Mouse (Mus musculus): ENCODE results near the gene Nrip1. TPM values are rescaled to one million over a fixed set of nuclear protein-coding genes. Genes with fewer than 3 reads are reported as not detected.

Gene Nrip1
- polyA plus RNA-seq, 1 experiment from 2014 or later, result 32.1 TPM

DNA sequence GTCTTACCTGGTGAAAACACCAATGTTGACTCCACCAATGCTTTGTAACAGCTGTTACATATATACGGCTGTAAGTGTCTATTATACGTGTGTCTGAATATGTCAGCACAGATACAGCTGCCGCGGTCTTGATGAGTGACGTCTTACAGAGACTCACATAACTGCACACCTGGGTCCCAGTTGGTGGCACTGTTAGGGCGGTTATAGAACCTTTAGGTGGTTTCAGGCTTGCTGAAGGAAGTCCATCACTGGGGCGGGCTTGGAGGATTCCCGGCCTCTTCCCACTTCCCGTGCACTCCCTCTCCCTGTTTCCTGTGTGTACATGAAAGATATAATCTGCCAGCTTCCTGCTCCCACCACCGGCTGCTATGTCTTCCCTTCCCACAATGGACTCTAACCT is 34.4 kb downstream of the Nrip1 start:
- Histone ChIP-seq H3K4me2 (no peak overlapping the region), H3K27ac (no peak overlapping the region), H3K4me1 (no peaks in the 10 kb centered on the region), H3K9ac (no peak overlapping the region), H3K27me3 (no peaks in the 10 kb centered on the region), H3K36me3 (replicated peaks) (peaks cover 7% of the 10 kb centered on the region), H3K9me3 (0 out of 2 replicates have a peak, but pooled peaks cover 4% of the 10 kb centered on the region), H3K4me3 (replicated peaks) (no peak overlapping the region)
- WGBS, result 93% methylated on average over 10 of the region's 10 CpGs
- ATAC-seq (ENCODE audit: low FRiP score), result no peak

DNA sequence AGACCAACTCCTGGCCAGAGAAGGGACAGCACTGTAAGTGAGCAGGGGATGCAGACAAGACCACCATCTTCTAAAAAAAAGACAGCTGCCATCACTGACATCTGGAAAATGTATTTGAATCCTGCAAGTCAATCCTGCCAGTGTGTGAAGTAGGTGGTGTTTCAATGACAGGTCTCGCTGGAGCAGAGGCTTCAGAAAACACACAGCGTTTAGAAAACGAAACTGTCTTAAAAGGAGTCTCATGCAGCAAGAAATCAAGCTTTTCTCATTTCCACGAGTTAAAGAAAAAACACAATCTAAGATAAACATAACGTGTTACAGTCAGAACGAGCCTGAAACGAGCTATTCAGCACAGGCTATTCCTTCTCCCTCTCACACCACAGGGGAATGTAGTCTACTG is 36.3 kb downstream of the Nrip1 start:
- 91% methylated on average over 7 of the region's 7 CpGs for WGBS

DNA sequence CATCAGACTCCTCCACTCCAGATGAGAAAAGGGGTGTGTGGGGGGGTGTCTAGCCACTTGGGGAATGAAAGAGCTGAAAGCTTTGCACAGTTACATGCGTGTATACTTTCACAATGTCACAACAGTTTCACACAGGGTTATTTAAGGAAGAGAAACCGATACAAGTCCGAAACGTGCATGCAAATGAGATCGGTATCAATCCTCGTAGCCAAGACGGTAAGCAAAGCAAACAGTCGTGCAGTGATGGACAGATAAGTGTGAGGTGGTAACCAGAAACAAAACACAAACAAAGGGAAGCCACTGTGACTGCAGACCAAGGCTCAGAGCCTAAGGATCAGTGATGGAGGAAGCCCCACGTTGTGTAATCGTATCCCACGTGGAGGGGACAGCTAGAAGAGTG is 36.7 kb downstream of the Nrip1 start:
- Histone ChIP-seq H3K27me3 (no peaks in the 10 kb centered on the region), H3K9ac (no peak overlapping the region), H3K4me3 (replicated peaks) (no peak overlapping the region), H3K36me3 (replicated peaks) (no peaks in the 10 kb centered on the region), H3K4me1 (peaks cover 4% of the 10 kb centered on the region; the same call in 1 of the 2 replicates), H3K4me2 (no peak overlapping the region), H3K27ac (no peak overlapping the region), H3K9me3 (no peaks in the 10 kb centered on the region)
- ATAC-seq (ENCODE audit: low FRiP score), result no peak
- 92% methylated on average over 11 of the region's 11 CpGs for WGBS

More for the DNA sequence above, 36.3 kb downstream of the Nrip1 start:
- H3K4me2 ChIP-seq, result no peak overlapping the region
- H3K36me3 ChIP-seq (replicated peaks), result no peaks in the 10 kb centered on the region
- no peaks in the 10 kb centered on the region for H3K27me3 ChIP-seq
- H3K4me1 ChIP-seq, result peaks cover under 1% of the 10 kb centered on the region; the same call in 1 of the 2 replicates
- ATAC-seq (ENCODE audit: low FRiP score), result no peak
- no peak overlapping the region for H3K4me3 ChIP-seq (replicated peaks)
- H3K9ac ChIP-seq, result no peak overlapping the region
- no peak overlapping the region for H3K27ac ChIP-seq
- no peaks in the 10 kb centered on the region for H3K9me3 ChIP-seq

DNA sequence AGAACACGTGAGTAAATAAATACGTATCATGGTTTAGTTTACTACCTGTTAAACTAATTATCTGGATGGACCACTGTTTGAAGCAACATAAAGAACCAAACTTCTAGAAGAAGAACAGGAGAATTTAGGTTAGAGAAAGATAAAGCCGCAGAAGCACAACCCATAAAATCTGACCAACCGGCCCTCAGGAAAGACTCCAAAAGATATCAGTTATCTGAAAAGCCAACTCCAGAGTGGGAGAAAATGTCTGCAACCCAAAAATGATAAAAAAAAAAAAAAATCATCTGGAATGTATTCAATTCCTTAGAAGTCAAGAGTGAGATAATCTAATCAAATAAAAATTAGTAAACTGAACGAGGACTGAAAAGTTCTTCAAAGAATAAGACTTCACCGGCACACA is 37.7 kb downstream of the Nrip1 start:
- Histone ChIP-seq H3K27me3 (no peaks in the 10 kb centered on the region), H3K27ac (no peak overlapping the region), H3K4me1 (peaks cover 4% of the 10 kb centered on the region; the same call in 1 of the 2 replicates), H3K9ac (no peak overlapping the region), H3K4me2 (no peak overlapping the region), H3K36me3 (replicated peaks) (no peaks in the 10 kb centered on the region), H3K9me3 (no peaks in the 10 kb centered on the region), H3K4me3 (replicated peaks) (no peak overlapping the region)
- WGBS, result 96% methylated on average over 6 of the region's 6 CpGs
- no peak for ATAC-seq (ENCODE audit: low FRiP score)

DNA sequence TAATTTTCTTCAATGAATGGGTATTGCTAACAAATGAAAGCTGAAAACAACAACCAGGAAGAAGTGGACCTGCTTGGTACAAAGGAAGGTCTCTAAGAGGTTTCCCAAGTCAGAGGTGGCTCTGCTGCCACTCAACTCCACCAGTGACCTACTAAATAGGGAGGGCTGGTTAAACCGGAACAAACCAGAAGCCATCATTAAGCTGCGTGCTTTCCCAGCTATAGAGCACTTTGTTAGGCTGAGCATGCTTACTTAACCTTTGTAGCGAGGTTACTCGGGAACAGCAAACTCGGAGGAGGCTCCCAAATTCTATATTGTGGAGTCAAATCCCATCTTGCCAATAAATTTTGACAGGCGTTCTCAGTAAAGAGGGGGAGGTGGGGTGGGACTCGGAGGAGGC is 41.5 kb downstream of the Nrip1 start:
- no peaks in the 10 kb centered on the region for H3K36me3 ChIP-seq (replicated peaks)
- no peak for ATAC-seq (ENCODE audit: low FRiP score)
- no peak overlapping the region for H3K4me3 ChIP-seq (replicated peaks)
- H3K4me2 ChIP-seq, result no peak overlapping the region
- no peak overlapping the region for H3K27ac ChIP-seq
- no peaks in the 10 kb centered on the region for H3K9me3 ChIP-seq
- WGBS, result 67% methylated on average over 7 of the region's 7 CpGs
- no peak overlapping the region for H3K9ac ChIP-seq
- no peaks in the 10 kb centered on the region for H3K27me3 ChIP-seq
- peaks cover 4% of the 10 kb centered on the region; the same call in 1 of the 2 replicates for H3K4me1 ChIP-seq

DNA sequence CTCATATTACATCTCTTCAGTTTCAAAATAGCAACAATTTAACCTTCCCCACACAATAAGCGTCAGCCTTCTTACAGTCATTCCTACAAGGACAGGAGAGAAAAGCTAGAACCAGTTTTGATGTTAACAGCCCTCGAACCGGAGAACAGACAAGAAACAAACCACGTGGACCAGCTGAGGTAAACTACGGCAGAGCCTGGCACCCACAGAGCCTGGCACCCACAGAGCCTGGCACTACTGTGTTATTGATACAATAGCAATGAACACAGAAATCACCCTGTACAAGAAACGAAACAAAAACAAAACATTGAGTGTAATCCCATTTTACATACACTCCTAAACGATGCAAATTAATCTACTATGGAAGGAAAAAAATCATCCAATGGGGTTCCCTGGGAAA is 42.4 kb downstream of the Nrip1 start:
- Histone ChIP-seq H3K27ac (no peak overlapping the region), H3K4me3 (replicated peaks) (no peak overlapping the region), H3K4me2 (no peak overlapping the region), H3K4me1 (peaks cover 4% of the 10 kb centered on the region; the same call in 1 of the 2 replicates), H3K9ac (no peak overlapping the region), H3K36me3 (replicated peaks) (no peaks in the 10 kb centered on the region), H3K9me3 (no peaks in the 10 kb centered on the region), H3K27me3 (no peaks in the 10 kb centered on the region)
- 91% methylated on average over 7 of the region's 7 CpGs for WGBS
- no peak for ATAC-seq (ENCODE audit: low FRiP score)

DNA sequence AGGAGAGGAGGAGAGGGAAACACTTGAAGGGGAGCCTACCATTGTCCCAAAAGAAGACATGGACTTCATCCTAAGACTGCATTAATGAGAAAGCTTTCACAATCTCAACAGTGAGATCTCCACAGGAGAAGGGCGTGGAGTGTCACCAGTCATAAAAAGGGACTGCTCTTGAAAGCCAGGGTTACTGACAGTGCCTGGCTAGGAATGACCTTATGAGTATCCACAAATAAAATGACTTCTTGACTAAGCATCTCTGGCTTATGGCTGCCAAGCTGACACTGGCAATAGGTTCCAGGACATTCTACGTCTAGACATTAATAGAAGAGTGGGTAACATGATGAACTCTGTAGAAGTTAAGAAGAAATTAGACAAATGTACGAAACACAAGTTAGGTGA is 48.3 kb downstream of the Nrip1 start:
- no peaks in the 10 kb centered on the region for H3K36me3 ChIP-seq (replicated peaks)
- no peak overlapping the region for H3K4me2 ChIP-seq
- ATAC-seq (ENCODE audit: low FRiP score), result no peak
- H3K9ac ChIP-seq, result no peak overlapping the region
- 87% methylated on average over 3 of the region's 3 CpGs for WGBS
- H3K4me1 ChIP-seq, result peaks cover 24% of the 10 kb centered on the region
- H3K9me3 ChIP-seq, result no peaks in the 10 kb centered on the region
- H3K4me3 ChIP-seq (replicated peaks), result no peak overlapping the region
- H3K27me3 ChIP-seq, result no peaks in the 10 kb centered on the region
- no peak overlapping the region for H3K27ac ChIP-seq

DNA sequence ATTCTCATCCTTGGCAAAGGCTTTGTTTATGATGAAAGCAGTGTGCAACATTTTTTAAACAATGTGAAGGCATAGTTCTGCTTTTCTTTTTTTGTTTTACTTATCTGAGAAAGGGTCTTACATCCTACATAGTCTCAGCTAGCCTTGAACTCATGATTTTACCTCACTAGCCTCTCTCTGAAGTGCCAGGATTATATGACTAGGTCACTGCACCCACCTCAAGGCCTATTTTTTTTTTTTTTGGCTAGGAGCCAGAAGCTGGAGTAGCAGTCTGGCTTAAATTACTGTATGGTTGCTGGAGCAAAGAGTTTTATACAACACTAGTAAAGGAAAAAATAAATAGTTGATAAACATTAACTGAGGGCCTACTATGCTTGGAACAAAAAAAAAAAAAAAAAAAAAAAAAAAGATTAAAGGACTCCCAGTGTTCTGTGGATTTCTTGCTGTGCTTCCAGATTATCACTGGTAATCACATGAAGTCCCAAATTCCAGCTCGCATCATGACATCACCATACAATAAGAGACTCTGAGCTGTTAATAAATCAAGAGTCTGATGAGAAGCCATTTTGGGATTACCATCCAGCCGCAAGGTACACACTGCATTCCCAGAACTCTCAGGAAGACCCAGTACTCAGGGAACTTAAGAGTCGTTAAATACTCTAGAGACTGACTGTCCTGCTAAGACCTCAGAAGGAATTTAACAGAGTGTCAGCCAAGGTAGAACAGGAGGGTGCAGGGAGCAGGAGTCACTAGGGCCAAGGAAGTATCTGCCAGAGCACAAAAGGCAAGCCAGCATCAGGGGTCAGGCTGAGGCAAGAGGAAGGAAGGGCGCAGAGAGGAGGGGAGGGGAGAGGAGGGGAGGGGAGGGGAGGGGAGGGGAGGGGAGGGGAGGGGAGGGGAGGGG is 49.0 kb downstream of the Nrip1 start:
- 83% methylated on average over 3 of the region's 4 CpGs for WGBS
- H3K9me3 ChIP-seq, result no peaks in the 10 kb centered on the region
- ATAC-seq (ENCODE audit: low FRiP score), result no peak

DNA sequence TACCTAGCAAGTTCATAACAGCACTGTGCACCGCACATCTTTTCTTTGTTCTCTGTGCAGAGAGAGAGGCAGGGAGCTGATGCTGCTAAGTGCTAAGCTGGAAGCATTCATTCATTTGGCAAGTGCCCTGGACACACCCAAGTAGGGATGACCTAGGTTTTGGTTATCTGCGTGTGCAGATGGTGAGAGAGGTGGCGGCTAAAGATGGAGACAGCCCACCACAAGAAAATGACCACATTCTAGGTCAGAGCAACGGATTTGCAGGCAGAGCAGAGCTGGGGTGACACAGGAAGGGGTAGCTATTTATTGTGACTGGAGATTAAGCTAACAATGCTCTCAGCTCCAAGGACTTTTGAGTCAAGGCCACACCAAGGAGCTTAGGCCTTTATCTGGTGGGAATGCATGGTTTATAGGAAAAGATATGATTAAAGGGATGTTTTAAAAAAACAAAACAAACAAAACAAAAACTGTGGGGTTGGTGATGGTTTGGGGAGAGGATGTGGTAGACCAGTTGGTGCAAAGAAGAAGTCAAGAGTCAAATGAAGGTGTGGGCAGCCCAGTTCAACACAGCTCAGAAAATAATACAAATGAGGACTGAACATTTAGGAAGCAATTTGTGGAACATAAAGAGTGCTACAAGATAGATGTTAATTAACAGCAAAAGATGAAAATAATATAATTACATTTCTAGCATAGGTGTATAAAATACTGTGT is 49.9 kb downstream of the Nrip1 start:
- no peak overlapping the region for H3K4me3 ChIP-seq (replicated peaks)
- no peak overlapping the region for H3K4me2 ChIP-seq
- H3K9ac ChIP-seq, result no peak overlapping the region
- H3K27ac ChIP-seq, result no peak overlapping the region
- H3K4me1 ChIP-seq, result peaks cover 38% of the 10 kb centered on the region
- no peaks in the 10 kb centered on the region for H3K27me3 ChIP-seq
- H3K36me3 ChIP-seq (replicated peaks), result no peaks in the 10 kb centered on the region
- H3K9me3 ChIP-seq, result no peaks in the 10 kb centered on the region
- ATAC-seq (ENCODE audit: low FRiP score), result no peak
- WGBS, result 79% methylated on average over 4 of the region's 4 CpGs

More for the DNA sequence above, 49.0 kb downstream of the Nrip1 start:
- no peak overlapping the region for H3K4me2 ChIP-seq
- H3K4me3 ChIP-seq (replicated peaks), result no peak overlapping the region
- no peak overlapping the region for H3K9ac ChIP-seq
- peaks cover 30% of the 10 kb centered on the region for H3K4me1 ChIP-seq
- H3K27me3 ChIP-seq, result no peaks in the 10 kb centered on the region
- H3K27ac ChIP-seq, result no peak overlapping the region
- H3K36me3 ChIP-seq (replicated peaks), result no peaks in the 10 kb centered on the region

DNA sequence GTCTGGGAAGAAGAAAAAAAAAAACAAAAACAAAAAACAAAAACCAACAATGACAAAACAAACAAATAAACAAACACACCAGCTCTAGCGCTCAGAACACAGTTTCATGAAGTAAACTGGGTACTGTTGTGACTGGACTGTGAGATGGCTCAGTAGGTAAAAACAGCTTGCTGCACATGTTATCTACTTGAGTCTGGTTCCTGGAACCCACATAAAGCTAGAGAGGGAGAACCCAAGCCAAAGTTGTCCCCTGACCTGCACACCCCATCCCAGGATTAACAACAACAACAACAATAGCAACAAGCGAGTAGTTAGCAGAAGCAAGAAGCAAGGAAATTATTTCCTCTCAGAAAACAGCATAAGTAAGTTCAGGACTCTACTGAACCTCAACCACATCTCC is 50.5 kb downstream of the Nrip1 start:
- Histone ChIP-seq H3K9ac (no peak overlapping the region), H3K36me3 (replicated peaks) (no peaks in the 10 kb centered on the region), H3K4me2 (no peak overlapping the region), H3K4me1 (peaks cover 44% of the 10 kb centered on the region), H3K4me3 (replicated peaks) (no peak overlapping the region), H3K27ac (no peak overlapping the region), H3K9me3 (no peaks in the 10 kb centered on the region), H3K27me3 (no peaks in the 10 kb centered on the region)
- ATAC-seq (ENCODE audit: low FRiP score), result no peak
- WGBS, result 85% methylated on average over 2 of the region's 2 CpGs

DNA sequence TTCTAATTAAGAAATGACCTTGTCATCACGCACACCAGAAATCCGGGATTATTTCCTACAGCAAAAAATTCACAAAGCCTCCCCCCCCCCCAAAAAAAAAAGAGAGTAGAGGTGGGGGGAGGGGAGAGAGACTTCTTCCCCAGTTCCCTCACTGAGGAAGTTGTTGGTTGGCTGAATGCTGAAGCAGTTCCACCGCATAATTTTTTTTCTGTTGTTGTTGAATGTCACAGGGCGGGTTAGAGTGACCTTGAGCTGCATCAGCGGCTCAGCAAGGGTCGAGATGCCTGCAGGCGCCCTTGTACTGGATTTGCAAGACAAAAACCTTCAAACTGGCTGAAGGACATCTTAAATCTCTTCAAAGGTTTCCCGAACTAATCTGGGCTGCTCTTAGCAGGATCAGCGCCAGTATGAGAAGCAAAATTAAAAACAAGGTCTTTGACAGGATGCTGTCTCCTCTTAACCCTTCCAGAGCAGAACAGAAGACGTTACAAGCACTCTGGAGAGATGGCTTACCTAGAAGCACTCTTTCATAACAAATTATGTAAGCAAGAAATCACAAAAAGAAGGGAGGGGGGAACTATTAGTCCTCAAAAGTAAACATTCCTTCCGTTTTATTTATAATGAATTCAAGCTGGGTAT is 52.0 kb downstream of the Nrip1 start:
- Histone ChIP-seq H3K4me1 (peaks cover 51% of the 10 kb centered on the region), H3K36me3 (replicated peaks) (no peaks in the 10 kb centered on the region), H3K4me3 (replicated peaks) (peak overlapping the region; percentile 4; the same call in 1 of the 2 replicates), H3K9me3 (no peaks in the 10 kb centered on the region), H3K27me3 (peaks cover 6% of the 10 kb centered on the region), H3K27ac (peak overlapping the region; percentile 62), H3K4me2 (peak overlapping the region; percentile 42), H3K9ac (no peak overlapping the region)
- WGBS, result 1% methylated on average over 11 of the region's 11 CpGs
- peak; percentile 17; the same call in 1 of the 2 replicates for ATAC-seq (ENCODE audit: low FRiP score)

DNA sequence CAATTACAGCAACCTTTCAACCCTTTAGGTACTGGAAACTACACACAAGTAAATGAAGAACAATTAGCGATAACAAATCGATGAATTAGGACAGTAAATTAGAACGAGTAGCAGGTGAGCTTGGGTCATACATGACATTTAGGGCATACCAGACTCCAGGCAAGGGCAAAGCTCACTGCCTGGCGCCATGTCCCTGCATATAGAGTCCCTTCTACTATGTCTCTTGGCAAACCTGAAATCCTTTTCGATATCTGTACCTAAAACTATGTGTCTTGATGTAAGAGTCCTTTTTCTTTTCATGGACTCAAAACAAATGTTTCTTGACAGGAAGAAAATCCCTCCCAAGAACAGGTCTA is 53.5 kb downstream of the Nrip1 start:
- H3K27ac ChIP-seq, result peak overlapping the region; percentile 56; the same call in 1 of the 2 replicates
- WGBS, result 21% methylated on average over 5 of the region's 5 CpGs

More for the DNA sequence above, 53.5 kb downstream of the Nrip1 start:
- H3K27me3 ChIP-seq, result peaks cover 9% of the 10 kb centered on the region
- peak; percentile 48; the same call in 1 of the 2 replicates for ATAC-seq (ENCODE audit: low FRiP score)
- peaks cover 51% of the 10 kb centered on the region for H3K4me1 ChIP-seq
- peak overlapping the region; percentile 34 for H3K4me2 ChIP-seq
- no peak overlapping the region for H3K4me3 ChIP-seq (replicated peaks)
- no peaks in the 10 kb centered on the region for H3K9me3 ChIP-seq
- H3K36me3 ChIP-seq (replicated peaks), result no peaks in the 10 kb centered on the region
- no peak overlapping the region for H3K9ac ChIP-seq

All from forebrain, embryonic 12.5 days (tissue).